Mouse (Mus musculus): ENCODE measurements at regions not wholly inside any gene's neighbourhood (a gene's known extent, or its start where the extent isn't known, plus 50 kb on each side); places are given as distances from the start of the nearest gene placed in this dataset.

- no peaks in the 10 kb centered on the region for H3K4me1 ChIP-seq (ENCODE audit: control insufficient read depth, insufficient read depth, low read length)
- WGBS, result 92% methylated on average over 2 of the region's 2 CpGs
- no peak overlapping the region for H3K4me2 ChIP-seq (replicated peaks; ENCODE audit: low read depth, low read length, severe bottlenecking)
- no peak overlapping the region for H3K9ac ChIP-seq (ENCODE audit: low read depth, low read length, severe bottlenecking)
- ATAC-seq (ENCODE audit: low FRiP score, low read depth), result no peak
- H3K27me3 ChIP-seq (ENCODE audit: control insufficient read depth, insufficient read depth, low read length), result no peaks in the 10 kb centered on the region
- DNase-seq (ENCODE audit: low spot score), result no peak
- no peak overlapping the region for H3K27ac ChIP-seq (replicated peaks; ENCODE audit: low read depth, low read length)
- no peak overlapping the region for H3K4me3 ChIP-seq (replicated peaks; ENCODE audit: low read length)
- no peaks in the 10 kb centered on the region for H3K36me3 ChIP-seq (ENCODE audit: control insufficient read depth, insufficient read depth, low read length)
- H3K9me3 ChIP-seq (ENCODE audit: control insufficient read depth, low read length), result no peaks in the 10 kb centered on the region
- no peak for TF ChIP-seq POLR2A (IDR thresholded peaks at IDR 0.05; ENCODE audit: borderline replicate concordance, extremely low read depth, insufficient read depth, insufficient read length)
Observed at GRCm38 (mm10) chr8:87260305-87260704, 212.1 kb downstream of the Cbln1 start.

GRCm38 (mm10) chr8:87242681-87243080 is 229.7 kb downstream of the Cbln1 start:
- H3K4me3 ChIP-seq (replicated peaks; ENCODE audit: low read length), result no peak overlapping the region
- WGBS, result 85% methylated on average over 2 of the region's 2 CpGs
- no peak overlapping the region for H3K4me2 ChIP-seq (replicated peaks; ENCODE audit: low read depth, low read length, severe bottlenecking)
- H3K36me3 ChIP-seq (ENCODE audit: control insufficient read depth, insufficient read depth, low read length), result no peaks in the 10 kb centered on the region
- H3K27ac ChIP-seq (replicated peaks; ENCODE audit: low read depth, low read length), result no peak overlapping the region
- TF ChIP-seq POLR2A (IDR thresholded peaks at IDR 0.05; ENCODE audit: borderline replicate concordance, extremely low read depth, insufficient read depth, insufficient read length), result no peak
- DNase-seq (ENCODE audit: low spot score), result no peak
- H3K9me3 ChIP-seq (ENCODE audit: control insufficient read depth, low read length), result no peaks in the 10 kb centered on the region
- no peaks in the 10 kb centered on the region for H3K27me3 ChIP-seq (ENCODE audit: control insufficient read depth, insufficient read depth, low read length)
- H3K9ac ChIP-seq (ENCODE audit: low read depth, low read length, severe bottlenecking), result no peak overlapping the region
- ATAC-seq (ENCODE audit: low FRiP score, low read depth), result no peak
- no peaks in the 10 kb centered on the region for H3K4me1 ChIP-seq (ENCODE audit: control insufficient read depth, insufficient read depth, low read length)

- Histone ChIP-seq H3K4me2 (replicated peaks; ENCODE audit: low read depth, low read length, severe bottlenecking) (no peak overlapping the region), H3K27me3 (ENCODE audit: control insufficient read depth, insufficient read depth, low read length) (no peaks in the 10 kb centered on the region), H3K9me3 (ENCODE audit: control insufficient read depth, low read length) (no peaks in the 10 kb centered on the region), H3K27ac (replicated peaks; ENCODE audit: low read depth, low read length) (no peak overlapping the region), H3K4me3 (replicated peaks; ENCODE audit: low read length) (no peak overlapping the region), H3K4me1 (ENCODE audit: control insufficient read depth, insufficient read depth, low read length) (peaks cover 15% of the 10 kb centered on the region), H3K9ac (ENCODE audit: low read depth, low read length, severe bottlenecking) (no peak overlapping the region), H3K36me3 (ENCODE audit: control insufficient read depth, insufficient read depth, low read length) (no peaks in the 10 kb centered on the region)
- ATAC-seq (ENCODE audit: low FRiP score, low read depth) (no peak), DNase-seq (ENCODE audit: low spot score) (no peak)
- 64% methylated on average over 6 of the region's 7 CpGs for WGBS
- TF ChIP-seq POLR2A (IDR thresholded peaks at IDR 0.05; ENCODE audit: borderline replicate concordance, extremely low read depth, insufficient read depth, insufficient read length), result no peak
Observed at GRCm38 (mm10) chr8:87237181-87237580, 235.2 kb downstream of the Cbln1 start.

- Histone ChIP-seq H3K27ac (replicated peaks; ENCODE audit: low read depth, low read length) (no peak overlapping the region), H3K9me3 (ENCODE audit: control insufficient read depth, low read length) (no peaks in the 10 kb centered on the region), H3K4me2 (replicated peaks; ENCODE audit: low read depth, low read length, severe bottlenecking) (no peak overlapping the region), H3K36me3 (ENCODE audit: control insufficient read depth, insufficient read depth, low read length) (no peaks in the 10 kb centered on the region), H3K4me3 (replicated peaks; ENCODE audit: low read length) (no peak overlapping the region), H3K9ac (ENCODE audit: low read depth, low read length, severe bottlenecking) (no peak overlapping the region), H3K27me3 (ENCODE audit: control insufficient read depth, insufficient read depth, low read length) (no peaks in the 10 kb centered on the region), H3K4me1 (ENCODE audit: control insufficient read depth, insufficient read depth, low read length) (peaks cover 15% of the 10 kb centered on the region)
- 68% methylated on average over 11 of the region's 11 CpGs for WGBS
- no peak for DNase-seq (ENCODE audit: low spot score)
- ATAC-seq (ENCODE audit: low FRiP score, low read depth), result no peak
- TF ChIP-seq POLR2A (IDR thresholded peaks at IDR 0.05; ENCODE audit: borderline replicate concordance, extremely low read depth, insufficient read depth, insufficient read length), result no peak
Observed at GRCm38 (mm10) chr8:87236438-87236837, 236.0 kb downstream of the Cbln1 start.

- Histone ChIP-seq H3K9me3 (ENCODE audit: control insufficient read depth, low read length) (no peaks in the 10 kb centered on the region), H3K4me3 (replicated peaks; ENCODE audit: low read length) (peak overlapping the region; percentile 27), H3K9ac (ENCODE audit: low read depth, low read length, severe bottlenecking) (no peak overlapping the region), H3K36me3 (ENCODE audit: control insufficient read depth, insufficient read depth, low read length) (no peaks in the 10 kb centered on the region), H3K27ac (replicated peaks; ENCODE audit: low read depth, low read length) (0 out of 2 replicates have a peak overlapping the region, but pooled peaks have one; percentile 26), H3K4me1 (ENCODE audit: control insufficient read depth, insufficient read depth, low read length) (peaks cover 15% of the 10 kb centered on the region), H3K27me3 (ENCODE audit: control insufficient read depth, insufficient read depth, low read length) (no peaks in the 10 kb centered on the region), H3K4me2 (replicated peaks; ENCODE audit: low read depth, low read length, severe bottlenecking) (peak overlapping the region; percentile 50)
- ATAC-seq (ENCODE audit: low FRiP score, low read depth), result no peak
- 25% methylated on average over 18 of the region's 18 CpGs for WGBS
- TF ChIP-seq POLR2A (IDR thresholded peaks at IDR 0.05; ENCODE audit: borderline replicate concordance, extremely low read depth, insufficient read depth, insufficient read length), result no peak
- DNase-seq (ENCODE audit: low spot score), result no peak
Observed at GRCm38 (mm10) chr8:87235341-87236075, 236.9 kb downstream of the Cbln1 start.
